Mouse (Mus musculus): ENCODE measurements around the gene Aire. TPM values are rescaled to one million over a fixed set of nuclear protein-coding genes. Genes with fewer than 3 reads are reported as not detected.
"Not testable (repeated sequence)": the region's sequence is repeated elsewhere in the genome, so short reads cannot be mapped to it uniquely, and the experiment has no call there.

Aire gene
- polyA plus RNA-seq, 1 experiment from 2014 or later = not detected

GRCm38 (mm10) chr10:78042697-78043405, 559 bp downstream of the Aire start:
- H3K4me2 ChIP-seq (ENCODE audit: low read depth) = peak overlapping the region; percentile 43
- ATAC-seq (ENCODE audit: insufficient read depth, low FRiP score, low TSS enrichment) = peak; percentile 55
- H3K27ac ChIP-seq (ENCODE audit: low read depth, low read length) = no peak overlapping the region
- H3K27me3 ChIP-seq (ENCODE audit: control insufficient read depth, insufficient read depth, low read length) = no peaks in the 10 kb centered on the region
- no peaks in the 10 kb centered on the region for H3K9me3 ChIP-seq (ENCODE audit: control insufficient read depth, low read length)
- DNase-seq (ENCODE audit: low spot score) = no peak
- 60% methylated on average over 14 of the region's 14 CpGs for WGBS
- H3K36me3 ChIP-seq (ENCODE audit: control insufficient read depth, insufficient read depth, low read length) = no peaks in the 10 kb centered on the region
- no peaks in the 10 kb centered on the region for H3K4me1 ChIP-seq (ENCODE audit: control insufficient read depth, insufficient read depth, low read length)
- H3K9ac ChIP-seq (ENCODE audit: low read length) = peak overlapping the region; percentile 53
- no peak overlapping the region; the same call in 1 of the 2 replicates for H3K4me3 ChIP-seq (ENCODE audit: low read depth, low read length)

- DNase-seq (ENCODE audit: low spot score) (no peak), ATAC-seq (ENCODE audit: insufficient read depth, low FRiP score, low TSS enrichment) (no peak)
- Histone ChIP-seq H3K27ac (ENCODE audit: low read depth, low read length) (no peak overlapping the region), H3K4me1 (ENCODE audit: control insufficient read depth, insufficient read depth, low read length) (no peaks in the 10 kb centered on the region), H3K9ac (ENCODE audit: low read length) (no peak overlapping the region), H3K36me3 (ENCODE audit: control insufficient read depth, insufficient read depth, low read length) (no peaks in the 10 kb centered on the region), H3K4me3 (ENCODE audit: low read depth, low read length) (no peak overlapping the region), H3K9me3 (ENCODE audit: control insufficient read depth, low read length) (no peaks in the 10 kb centered on the region), H3K4me2 (ENCODE audit: low read depth) (no peak overlapping the region), H3K27me3 (ENCODE audit: control insufficient read depth, insufficient read depth, low read length) (no peaks in the 10 kb centered on the region)
- WGBS = 77% methylated on average over 7 of the region's 7 CpGs
These were observed 1.3 kb downstream of the Aire start for GRCm38 (mm10) chr10:78042096-78042495.

- H3K4me3 ChIP-seq (ENCODE audit: low read depth, low read length) = no peak within 1 kb of the TSS
- H3K4me1 ChIP-seq (ENCODE audit: control insufficient read depth, insufficient read depth, low read length) = no peaks in the 10 kb centered on the region
- DNase-seq (ENCODE audit: low spot score) = no peak
- no peak within 1 kb of the TSS for H3K27ac ChIP-seq (ENCODE audit: low read depth, low read length)
- H3K9ac ChIP-seq (ENCODE audit: low read length) = no peak within 1 kb of the TSS
- H3K36me3 ChIP-seq (ENCODE audit: control insufficient read depth, insufficient read depth, low read length) = no peaks in the 10 kb centered on the region
- ATAC-seq (ENCODE audit: insufficient read depth, low FRiP score, low TSS enrichment) = no peak
- H3K27me3 ChIP-seq (ENCODE audit: control insufficient read depth, insufficient read depth, low read length) = no peaks in the 10 kb centered on the region
- no peak within 1 kb of the TSS for H3K4me2 ChIP-seq (ENCODE audit: low read depth)
- 92% methylated on average over 5 of the region's 5 CpGs for WGBS
- H3K9me3 ChIP-seq (ENCODE audit: control insufficient read depth, low read length) = no peaks in the 10 kb centered on the region
These were observed 1.8 kb downstream of the Aire start, which contains the start of gene Dnmt3l for GRCm38 (mm10) chr10:78041647-78042046. Gene Dnmt3l, plus strand, starts transcription at chr10:78041947.

GRCm38 (mm10) chr10:78037139-78037538, 6.3 kb downstream of the Aire start:
- H3K27me3 ChIP-seq (ENCODE audit: control insufficient read depth, insufficient read depth, low read length) = no peaks in the 10 kb centered on the region
- ATAC-seq (ENCODE audit: insufficient read depth, low FRiP score, low TSS enrichment) (no peak), DNase-seq (ENCODE audit: low spot score) (no peak)
- no peaks in the 10 kb centered on the region for H3K4me1 ChIP-seq (ENCODE audit: control insufficient read depth, insufficient read depth, low read length)
- no peak overlapping the region for H3K4me2 ChIP-seq (ENCODE audit: low read depth)
- H3K4me3 ChIP-seq (ENCODE audit: low read depth, low read length) = no peak overlapping the region
- H3K9ac ChIP-seq (ENCODE audit: low read length) = no peak overlapping the region
- H3K9me3 ChIP-seq (ENCODE audit: control insufficient read depth, low read length) = no peaks in the 10 kb centered on the region
- no peak overlapping the region for H3K27ac ChIP-seq (ENCODE audit: low read depth, low read length)
- H3K36me3 ChIP-seq (ENCODE audit: control insufficient read depth, insufficient read depth, low read length) = no peaks in the 10 kb centered on the region
- WGBS = 83% methylated on average over 4 of the region's 4 CpGs

GRCm38 (mm10) chr10:78031987-78032386, 11.4 kb downstream of the Aire start:
- Histone ChIP-seq H3K4me3 (ENCODE audit: low read depth, low read length) (no peak overlapping the region), H3K4me2 (ENCODE audit: low read depth) (no peak overlapping the region), H3K4me1 (ENCODE audit: control insufficient read depth, insufficient read depth, low read length) (no peaks in the 10 kb centered on the region), H3K9ac (ENCODE audit: low read length) (no peak overlapping the region), H3K27ac (ENCODE audit: low read depth, low read length) (no peak overlapping the region), H3K36me3 (ENCODE audit: control insufficient read depth, insufficient read depth, low read length) (no peaks in the 10 kb centered on the region), H3K27me3 (ENCODE audit: control insufficient read depth, insufficient read depth, low read length) (no peaks in the 10 kb centered on the region), H3K9me3 (ENCODE audit: control insufficient read depth, low read length) (no peaks in the 10 kb centered on the region)
- DNase-seq (ENCODE audit: low spot score) (no peak), ATAC-seq (ENCODE audit: insufficient read depth, low FRiP score, low TSS enrichment) (no peak)
- 84% methylated on average over 2 of the region's 2 CpGs for WGBS

GRCm38 (mm10) chr10:78029080-78029479, 14.3 kb downstream of the Aire start:
- no peak for ATAC-seq (ENCODE audit: insufficient read depth, low FRiP score, low TSS enrichment)
- no peaks in the 10 kb centered on the region for H3K4me1 ChIP-seq (ENCODE audit: control insufficient read depth, insufficient read depth, low read length)
- no peak overlapping the region for H3K4me2 ChIP-seq (ENCODE audit: low read depth)
- no peak overlapping the region for H3K4me3 ChIP-seq (ENCODE audit: low read depth, low read length)
- no peak overlapping the region for H3K27ac ChIP-seq (ENCODE audit: low read depth, low read length)
- H3K9me3 ChIP-seq (ENCODE audit: control insufficient read depth, low read length) = no peaks in the 10 kb centered on the region
- H3K9ac ChIP-seq (ENCODE audit: low read length) = no peak overlapping the region
- 81% methylated on average over 1 of the region's 1 CpGs for WGBS
- H3K36me3 ChIP-seq (ENCODE audit: control insufficient read depth, insufficient read depth, low read length) = no peaks in the 10 kb centered on the region
- no peaks in the 10 kb centered on the region for H3K27me3 ChIP-seq (ENCODE audit: control insufficient read depth, insufficient read depth, low read length)
- DNase-seq (ENCODE audit: low spot score) = no peak

GRCm38 (mm10) chr10:78028129-78028528, 15.3 kb downstream of the Aire start:
- ATAC-seq (ENCODE audit: insufficient read depth, low FRiP score, low TSS enrichment) = no peak; the same call in 1 of the 2 replicates
- H3K4me1 ChIP-seq (ENCODE audit: control insufficient read depth, insufficient read depth, low read length) = no peaks in the 10 kb centered on the region

GRCm38 (mm10) chr10:78025453-78025852, 18.0 kb downstream of the Aire start:
- not testable (repeated sequence) for H3K36me3 ChIP-seq (ENCODE audit: control insufficient read depth, insufficient read depth, low read length); H3K4me1 ChIP-seq (ENCODE audit: control insufficient read depth, insufficient read depth, low read length); H3K9me3 ChIP-seq (ENCODE audit: control insufficient read depth, low read length); H3K27ac ChIP-seq (ENCODE audit: low read depth, low read length); DNase-seq (ENCODE audit: low spot score); H3K4me2 ChIP-seq (ENCODE audit: low read depth); ATAC-seq (ENCODE audit: insufficient read depth, low FRiP score, low TSS enrichment); H3K27me3 ChIP-seq (ENCODE audit: control insufficient read depth, insufficient read depth, low read length); H3K4me3 ChIP-seq (ENCODE audit: low read depth, low read length); H3K9ac ChIP-seq (ENCODE audit: low read length)
- 81% methylated on average over 6 of the region's 8 CpGs for WGBS

More at GRCm38 (mm10) chr10:78028129-78028528, 15.3 kb downstream of the Aire start:
- Histone ChIP-seq H3K27me3 (ENCODE audit: control insufficient read depth, insufficient read depth, low read length) (no peaks in the 10 kb centered on the region), H3K27ac (ENCODE audit: low read depth, low read length) (no peak overlapping the region), H3K9me3 (ENCODE audit: control insufficient read depth, low read length) (no peaks in the 10 kb centered on the region), H3K4me2 (ENCODE audit: low read depth) (no peak overlapping the region), H3K4me3 (ENCODE audit: low read depth, low read length) (no peak overlapping the region), H3K9ac (ENCODE audit: low read length) (no peak overlapping the region), H3K36me3 (ENCODE audit: control insufficient read depth, insufficient read depth, low read length) (no peaks in the 10 kb centered on the region)
- 3% methylated on average over 5 of the region's 5 CpGs for WGBS
- DNase-seq (ENCODE audit: low spot score) = peak; percentile 77

GRCm38 (mm10) chr10:78019984-78020383, 23.4 kb downstream of the Aire start:
- not testable (repeated sequence) for DNase-seq (ENCODE audit: low spot score); H3K4me2 ChIP-seq (ENCODE audit: low read depth); H3K4me1 ChIP-seq (ENCODE audit: control insufficient read depth, insufficient read depth, low read length); H3K27ac ChIP-seq (ENCODE audit: low read depth, low read length); H3K9me3 ChIP-seq (ENCODE audit: control insufficient read depth, low read length); H3K4me3 ChIP-seq (ENCODE audit: low read depth, low read length); H3K36me3 ChIP-seq (ENCODE audit: control insufficient read depth, insufficient read depth, low read length); ATAC-seq (ENCODE audit: insufficient read depth, low FRiP score, low TSS enrichment); H3K27me3 ChIP-seq (ENCODE audit: control insufficient read depth, insufficient read depth, low read length); H3K9ac ChIP-seq (ENCODE audit: low read length)
- WGBS = 96% methylated on average over 6 of the region's 11 CpGs
